Mouse (Mus musculus) G1E (cell line): ENCODE data around the gene Tmem108.

Experiments used
- CTCF ChIP-seq: IDR thresholded peaks from 2 replicates; pipeline ENCODE4 v1.5.1; 2012; ENCODE audit warnings: low read depth, low read length, inconsistent platforms, mixed read lengths
- GATA1 ChIP-seq: IDR thresholded peaks from 2 replicates; pipeline ENCODE4 v1.6.1; 2012; ENCODE audit warnings: borderline replicate concordance, low read length, inconsistent platforms, mixed read lengths
- GATA2 ChIP-seq: IDR thresholded peaks from 2 replicates; pipeline ENCODE4 v1.6.1; 2012; ENCODE audit warnings: low read depth, low read length, inconsistent platforms, borderline replicate concordance
- TAL1 ChIP-seq: conservative IDR thresholded peaks from 2 replicates; pipeline ENCODE4 v1.6.1; 2012; ENCODE audit warnings: low read depth, low read length, inconsistent platforms, mixed read lengths

- TF ChIP-seq TAL1 = no peak
- no peak for TF ChIP-seq CTCF
- no peak for TF ChIP-seq GATA1
- no peak for TF ChIP-seq GATA2
These were observed 83.0 kb downstream of the Tmem108 start for GRCm38 (mm10) chr9:103678531-103679060.
